Mouse (Mus musculus): ENCODE results near the gene Wdr38.

The Wdr38 gene

DNA sequence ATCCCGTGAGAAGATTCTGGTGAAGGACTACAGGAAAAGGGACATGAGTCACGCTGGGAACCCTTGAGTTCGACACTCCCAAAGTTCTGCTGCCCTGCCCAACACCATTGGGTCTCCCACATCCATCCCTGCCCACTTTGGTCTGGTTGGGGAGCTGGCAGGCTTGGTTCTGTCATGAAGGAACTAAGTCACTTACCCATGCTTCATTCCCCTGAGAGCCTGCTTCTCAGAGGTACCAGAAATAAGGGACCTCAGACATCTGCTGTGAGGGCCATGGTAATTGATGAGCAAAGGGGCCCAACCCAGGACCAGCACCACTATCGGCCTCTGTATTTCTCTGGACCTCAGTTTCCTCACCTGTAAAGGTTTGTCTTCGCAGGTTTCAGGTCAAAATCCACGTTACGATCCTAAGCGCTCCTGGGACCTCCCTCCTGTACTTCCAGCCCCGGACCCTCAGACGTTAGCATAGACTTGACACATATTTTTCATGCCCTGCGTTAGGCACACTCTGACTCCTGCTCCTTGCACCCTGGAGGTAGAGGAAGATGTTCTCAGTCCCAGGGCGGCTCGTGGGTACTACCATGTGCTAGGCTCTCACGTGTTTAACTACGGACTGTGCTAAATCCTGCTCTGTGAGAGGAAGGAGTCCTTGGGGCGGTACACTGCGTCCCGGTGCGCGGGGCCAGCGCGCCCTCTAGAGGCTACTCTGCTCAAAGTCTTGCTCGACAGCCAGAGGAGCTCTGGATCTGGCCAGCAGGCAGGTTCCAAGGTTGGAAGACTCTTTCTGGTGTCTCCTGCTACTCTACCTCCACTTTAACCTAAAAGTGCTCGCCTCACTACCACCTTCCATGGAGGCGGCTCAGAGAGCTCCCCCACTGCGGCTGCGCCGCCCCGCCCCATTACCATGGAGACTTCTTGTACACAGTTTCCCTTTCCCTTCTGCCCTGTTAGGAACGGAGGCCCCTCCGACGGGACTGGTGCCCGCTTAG, at the start of gene Wdr38:
Gene Wdr38 (plus strand): TSS at position 91 of the 989 bp plus-strand sequence.
- in situ Hi-C loops (cut with MboI, MseI), result loop anchor here (5.0 kb wide), 1 partner anchor 65 kb away; the partner anchor contains the start of gene Olfml2a

GRCm38 (mm10) chr2:38947566-38947965, 49.7 kb upstream of the Wdr38 start:
- in situ Hi-C loops (cut with MboI, MseI), result no loop called here

DNA sequence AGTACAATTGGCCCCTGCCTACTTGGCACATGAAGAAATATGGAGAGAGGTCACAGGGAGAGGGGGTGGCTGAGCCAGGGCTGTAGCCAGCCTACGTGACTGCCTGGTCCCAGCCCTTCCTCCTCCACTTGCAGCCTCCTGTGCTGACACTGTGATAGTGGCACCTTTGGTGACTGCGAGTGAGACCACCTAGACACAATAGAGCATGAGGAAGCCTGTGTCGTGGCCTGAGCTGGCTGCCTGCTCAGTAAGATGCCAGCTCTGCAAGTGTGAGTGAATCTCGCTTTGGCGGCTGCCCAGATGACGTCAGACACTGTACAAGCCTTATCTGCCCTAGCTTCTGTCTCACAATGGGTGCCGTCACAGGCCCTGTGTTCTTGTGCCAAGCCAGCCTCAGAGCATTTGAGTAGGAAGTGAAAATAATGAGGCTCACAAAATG, 47.0 kb upstream of the Wdr38 start:
- in situ Hi-C loops (cut with MboI, MseI), result no loop called here

- in situ Hi-C loops (cut with MboI, MseI), result no loop called here
Measured at GRCm38 (mm10) chr2:38953152-38953883, 44.0 kb upstream of the Wdr38 start.

DNA sequence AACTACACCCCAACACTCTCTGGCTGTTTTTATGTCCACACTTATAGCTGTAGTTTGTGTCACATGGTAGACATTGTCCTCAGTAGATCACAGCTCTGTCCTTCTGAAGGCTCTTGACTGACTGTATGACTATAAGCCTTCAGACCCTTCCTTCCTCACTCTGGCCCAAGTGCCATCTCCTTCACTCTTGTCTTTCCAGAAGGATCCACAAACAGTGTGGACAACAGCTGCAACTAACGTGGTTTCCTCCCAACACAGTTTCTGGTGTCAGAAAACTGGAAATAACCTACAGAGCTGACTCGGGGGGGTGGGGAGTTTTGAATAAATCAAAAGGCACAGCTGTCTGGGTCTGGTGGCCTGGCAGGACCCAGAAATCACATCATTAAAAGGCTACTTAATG, 41.2 kb upstream of the Wdr38 start:
- in situ Hi-C loops (cut with MboI, MseI), result no loop called here

DNA sequence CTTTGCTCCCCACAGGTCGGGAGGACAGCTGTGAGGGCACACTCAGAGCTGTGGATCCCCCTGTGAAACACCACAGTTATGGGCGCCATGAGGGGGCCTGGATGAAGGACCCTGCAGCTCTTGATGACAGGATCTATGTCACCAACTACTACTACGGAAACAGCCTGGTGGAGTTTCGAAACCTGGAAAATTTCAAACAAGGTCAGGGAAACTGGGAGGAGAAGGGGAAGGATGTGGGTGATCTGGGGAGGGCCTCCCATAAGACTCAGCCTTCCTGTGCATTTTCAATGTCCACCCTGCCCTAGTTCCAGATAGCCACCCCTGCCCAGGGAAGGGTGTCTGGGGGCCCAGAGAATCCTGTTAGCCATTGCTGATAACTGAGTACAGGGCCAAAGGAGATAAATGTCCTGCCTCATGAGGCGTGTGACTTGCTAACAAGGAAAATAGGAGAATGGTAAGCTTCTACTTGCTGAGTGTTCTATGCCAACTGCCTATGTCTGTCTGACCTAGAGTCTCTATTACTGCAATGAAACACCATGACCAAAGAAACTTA, 39.5 kb upstream of the Wdr38 start:
- in situ Hi-C loops (cut with MboI, MseI), result no loop called here

- in situ Hi-C loops (cut with MboI, MseI), result no loop called here
Measured at GRCm38 (mm10) chr2:38964198-38964597, 33.1 kb upstream of the Wdr38 start.

DNA sequence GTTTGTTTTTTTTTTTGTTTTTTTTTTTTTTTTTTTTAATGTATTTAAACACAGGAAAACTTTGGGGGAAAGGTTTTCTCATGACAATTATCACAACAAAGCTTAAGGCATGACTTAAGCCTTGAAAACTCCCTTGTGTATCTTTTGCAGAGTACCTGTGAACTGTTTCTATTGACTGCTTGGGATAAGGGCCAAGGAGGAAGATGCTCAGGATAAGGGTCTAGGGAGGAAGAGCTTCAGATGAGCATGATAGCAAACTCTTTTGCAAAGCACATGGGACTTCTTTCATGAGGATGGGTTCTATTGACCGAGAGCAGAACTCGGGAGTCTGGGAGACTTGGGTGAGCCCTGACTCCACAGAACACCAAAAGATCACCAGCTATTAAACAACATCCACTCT, 27.6 kb upstream of the Wdr38 start:
- in situ Hi-C loops (cut with MboI, MseI), result no loop called here

DNA sequence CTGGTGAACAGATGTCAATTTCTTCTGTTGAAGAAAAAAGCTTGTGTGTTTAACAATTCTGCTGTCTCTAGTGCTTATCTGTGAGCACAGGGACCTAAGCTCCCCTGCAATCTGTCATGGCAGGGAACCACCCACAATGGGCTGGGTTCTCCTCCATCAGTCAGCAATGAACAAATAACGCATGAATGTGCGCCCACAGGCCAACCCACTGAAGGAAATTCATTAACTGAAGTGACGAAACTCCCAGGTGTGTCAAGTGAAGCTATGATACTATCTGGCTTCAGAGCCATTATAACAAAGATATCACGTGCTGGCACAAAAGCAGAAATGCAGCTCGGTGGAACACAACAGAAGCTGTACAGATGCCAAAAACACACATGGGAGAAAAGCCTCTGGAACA, 27.2 kb upstream of the Wdr38 start:
- in situ Hi-C loops (cut with MboI, MseI), result no loop called here

- in situ Hi-C loops (cut with MboI, MseI), result no loop called here
Measured at GRCm38 (mm10) chr2:38973223-38973622, 24.1 kb upstream of the Wdr38 start.

DNA sequence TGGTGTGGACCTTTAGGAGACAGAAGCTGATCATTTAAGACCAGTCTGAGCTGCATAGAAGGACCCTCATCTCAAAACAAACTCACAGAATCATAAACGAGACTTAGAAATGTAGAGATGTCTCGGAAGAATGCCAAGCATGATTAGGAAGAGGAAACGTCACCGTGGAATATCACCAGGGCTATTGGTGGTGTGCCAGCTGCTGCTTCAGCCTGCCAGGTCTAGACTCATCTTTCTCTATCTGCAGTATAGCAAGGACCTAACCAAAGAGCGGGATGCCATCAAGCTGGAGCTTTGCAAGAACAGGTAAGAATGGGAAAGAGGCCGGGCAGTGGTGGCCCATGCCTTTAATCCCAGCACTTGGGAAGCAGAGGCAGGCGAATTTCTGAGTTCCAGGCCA, 23.6 kb upstream of the Wdr38 start:
- in situ Hi-C loops (cut with MboI, MseI), result no loop called here

- in situ Hi-C loops (cut with MboI, MseI), result no loop called here
Measured at GRCm38 (mm10) chr2:38974171-38974570, 23.1 kb upstream of the Wdr38 start.

- in situ Hi-C loops (cut with MboI, MseI), result loop anchor here (5.0 kb wide), 1 partner anchor 1358 kb away; no protein-coding TSS in a partner anchor
Measured at GRCm38 (mm10) chr2:38975181-38975580, 22.1 kb upstream of the Wdr38 start.

DNA sequence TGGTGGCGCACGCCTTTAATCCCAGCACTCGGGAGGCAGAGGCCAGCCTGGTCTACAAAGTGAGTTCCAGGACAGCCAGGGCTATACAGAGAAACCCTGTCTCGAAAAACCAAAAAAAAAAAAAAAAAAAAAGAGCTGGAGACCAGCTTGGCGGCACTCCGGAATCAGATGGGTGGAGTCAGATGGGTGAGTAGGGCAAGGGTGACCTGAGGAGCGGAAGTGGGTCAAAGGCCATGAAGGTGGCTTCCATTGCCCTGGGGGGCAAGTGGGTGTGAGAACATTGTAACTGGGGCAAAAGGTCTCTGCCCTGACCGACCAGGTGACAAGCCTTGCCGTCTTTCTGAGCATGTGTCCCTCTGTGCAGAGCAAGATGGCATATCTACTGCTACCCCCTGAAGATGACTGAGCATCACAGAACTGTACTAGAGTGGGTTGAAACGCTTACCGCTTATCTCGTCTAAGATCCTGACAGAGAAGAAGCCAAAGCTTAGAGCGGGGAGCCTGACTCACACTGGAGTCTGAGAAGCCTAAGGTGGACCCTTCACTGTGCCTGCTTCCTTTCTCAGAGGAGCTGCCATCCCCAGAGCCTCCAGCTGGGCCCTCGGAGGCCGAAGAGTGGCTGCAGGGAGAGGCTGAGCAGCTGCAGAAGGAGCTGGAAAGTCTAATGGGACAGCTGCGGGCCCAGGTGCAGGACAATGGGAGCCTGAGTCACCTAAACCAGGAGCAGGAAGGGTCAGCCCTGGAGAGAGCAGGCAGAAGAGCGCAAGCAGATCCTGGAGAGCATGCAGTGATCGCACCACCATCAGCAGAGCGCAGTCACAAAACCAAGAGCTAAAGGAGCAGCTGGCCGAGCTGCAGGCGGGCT, 21.1 kb upstream of the Wdr38 start:
- in situ Hi-C loops (cut with MboI, MseI), result loop anchor here (5.0 kb wide), 1 partner anchor 1359 kb away; no protein-coding TSS in a partner anchor

GRCm38 (mm10) chr2:38977837-38978236, 19.4 kb upstream of the Wdr38 start:
- in situ Hi-C loops (cut with MboI, MseI), result loop anchor here (5.0 kb wide), 1 partner anchor 1361 kb away; no protein-coding TSS in a partner anchor

DNA sequence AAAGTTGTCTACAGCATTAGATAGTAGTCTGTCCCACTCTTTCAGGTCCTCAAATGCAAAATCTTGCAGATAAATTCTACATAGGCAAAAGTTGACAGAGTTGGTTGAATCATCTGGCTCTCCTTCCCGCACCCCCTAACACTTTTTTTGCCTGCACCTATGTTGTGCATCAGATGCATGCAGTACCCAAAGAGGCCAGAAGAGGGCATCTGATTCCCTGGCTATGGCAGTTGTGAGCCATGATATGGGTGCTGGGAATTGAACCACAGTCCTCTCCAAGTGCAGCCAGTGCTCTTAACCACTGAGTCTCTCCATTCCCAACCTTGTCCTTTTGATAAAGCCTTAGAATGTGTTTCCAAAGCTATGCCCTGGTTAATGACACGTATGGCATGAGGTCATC, 13.8 kb upstream of the Wdr38 start:
- in situ Hi-C loops (cut with MboI, MseI), result no loop called here

- in situ Hi-C loops (cut with MboI, MseI), result no loop called here
Measured at GRCm38 (mm10) chr2:38986580-38986979, 10.7 kb upstream of the Wdr38 start.

GRCm38 (mm10) chr2:38987371-38987770, 9.9 kb upstream of the Wdr38 start:
- in situ Hi-C loops (cut with MboI, MseI), result no loop called here

DNA sequence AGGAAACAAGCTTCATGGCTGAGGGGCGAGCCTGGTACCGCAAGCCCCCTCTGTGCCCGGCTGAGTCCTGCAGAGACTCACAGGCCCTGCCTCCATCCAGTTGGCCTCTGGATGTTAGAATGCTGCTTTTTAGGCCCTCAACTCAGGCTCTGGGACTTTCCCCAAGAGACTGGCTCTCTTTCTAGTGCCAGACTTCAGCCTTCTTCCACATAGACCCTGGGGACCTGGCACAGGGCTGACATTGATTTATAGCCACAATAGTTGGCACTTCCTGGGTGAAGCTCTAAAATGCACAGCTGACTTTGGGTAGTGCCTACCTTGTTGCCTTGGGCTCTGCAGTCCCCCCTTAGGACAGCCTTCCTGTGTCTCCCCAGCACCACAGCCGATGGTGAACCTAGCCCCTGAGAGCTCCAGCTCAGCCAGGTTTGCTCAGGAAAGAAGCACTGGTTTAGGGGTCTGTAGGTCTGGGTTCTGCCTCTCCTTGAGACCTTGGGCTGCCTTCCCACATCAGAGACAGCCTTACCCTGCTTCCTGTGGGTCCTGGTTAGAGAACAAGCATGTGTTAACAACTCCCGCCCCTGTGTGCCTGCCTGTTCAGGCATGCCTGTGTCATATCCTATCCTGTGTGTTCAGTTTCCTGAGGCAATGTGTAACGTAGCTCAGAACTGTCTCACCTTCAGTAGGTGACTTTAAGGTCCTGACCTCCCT, 9.3 kb upstream of the Wdr38 start:
- in situ Hi-C loops (cut with MboI, MseI), result no loop called here

DNA sequence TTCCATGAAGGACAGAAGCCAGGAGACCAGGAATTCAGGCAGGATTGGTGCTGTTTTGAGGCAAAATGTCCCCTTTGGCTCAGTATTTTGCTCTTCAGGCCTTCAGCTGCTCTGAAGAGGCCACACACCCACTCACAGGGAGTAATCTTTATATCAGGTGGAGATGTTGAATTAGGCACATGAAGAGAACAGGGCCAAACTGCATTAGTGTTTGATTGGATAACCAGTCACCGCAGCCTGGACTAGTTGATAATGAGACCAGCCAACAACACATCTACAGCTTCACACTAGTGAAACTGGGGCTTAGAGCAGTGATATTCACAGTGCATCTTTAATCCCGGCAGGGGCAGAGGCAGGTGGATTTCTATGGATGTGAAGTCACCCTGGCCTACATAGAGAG, 8.3 kb upstream of the Wdr38 start:
- in situ Hi-C loops (cut with MboI, MseI), result no loop called here
